Mouse (Mus musculus): ENCODE measurements around the gene Rtf1. TPM values are rescaled to one million over a fixed set of nuclear protein-coding genes. Genes with fewer than 3 reads are reported as not detected.

Gene Rtf1
- polyA plus RNA-seq (2015; fragmentation: Illumina TruSeq; extraction: RNeasy Lipid Tissue Mini Kit (QIAGEN cat#74804); ENCODE audit: low read depth, low replicate concordance): 40.0 TPM

DNA sequence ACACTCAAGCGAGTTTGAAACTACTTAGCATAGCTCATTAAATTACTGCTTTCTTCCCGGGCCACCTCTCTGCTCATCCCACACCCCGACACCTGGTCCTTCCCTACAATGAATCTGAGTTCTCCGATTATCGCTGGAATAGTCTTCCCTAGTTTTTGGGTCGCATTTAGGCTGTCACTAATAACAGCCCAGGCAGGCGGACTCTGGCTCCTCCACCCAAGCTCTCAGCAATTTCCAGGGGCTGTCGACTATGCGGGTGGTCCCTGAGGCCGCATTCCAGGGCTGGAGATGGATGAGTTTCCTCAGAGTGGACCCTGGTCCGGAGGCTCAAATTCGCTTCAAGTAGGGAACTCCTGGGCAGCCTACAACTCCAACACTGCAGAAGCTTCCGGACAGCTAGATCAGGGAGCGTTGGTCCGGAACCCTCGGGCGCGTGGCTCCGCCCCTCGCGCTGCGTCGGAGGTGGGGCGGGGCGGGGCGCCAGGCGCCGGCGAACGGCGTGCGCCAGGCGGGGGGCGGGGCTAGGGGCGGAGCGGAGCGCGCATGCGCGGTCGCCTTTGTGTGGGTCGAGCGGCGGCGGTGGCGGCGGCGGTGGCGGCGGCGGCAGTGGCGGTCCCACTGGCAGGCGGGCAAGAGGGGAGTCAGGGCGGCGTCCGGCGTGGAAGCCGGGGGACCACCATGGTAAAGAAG, at the start of gene Rtf1:
Gene Rtf1 (plus strand): TSS at position 544 of the 690 bp plus-strand sequence.

DNA sequence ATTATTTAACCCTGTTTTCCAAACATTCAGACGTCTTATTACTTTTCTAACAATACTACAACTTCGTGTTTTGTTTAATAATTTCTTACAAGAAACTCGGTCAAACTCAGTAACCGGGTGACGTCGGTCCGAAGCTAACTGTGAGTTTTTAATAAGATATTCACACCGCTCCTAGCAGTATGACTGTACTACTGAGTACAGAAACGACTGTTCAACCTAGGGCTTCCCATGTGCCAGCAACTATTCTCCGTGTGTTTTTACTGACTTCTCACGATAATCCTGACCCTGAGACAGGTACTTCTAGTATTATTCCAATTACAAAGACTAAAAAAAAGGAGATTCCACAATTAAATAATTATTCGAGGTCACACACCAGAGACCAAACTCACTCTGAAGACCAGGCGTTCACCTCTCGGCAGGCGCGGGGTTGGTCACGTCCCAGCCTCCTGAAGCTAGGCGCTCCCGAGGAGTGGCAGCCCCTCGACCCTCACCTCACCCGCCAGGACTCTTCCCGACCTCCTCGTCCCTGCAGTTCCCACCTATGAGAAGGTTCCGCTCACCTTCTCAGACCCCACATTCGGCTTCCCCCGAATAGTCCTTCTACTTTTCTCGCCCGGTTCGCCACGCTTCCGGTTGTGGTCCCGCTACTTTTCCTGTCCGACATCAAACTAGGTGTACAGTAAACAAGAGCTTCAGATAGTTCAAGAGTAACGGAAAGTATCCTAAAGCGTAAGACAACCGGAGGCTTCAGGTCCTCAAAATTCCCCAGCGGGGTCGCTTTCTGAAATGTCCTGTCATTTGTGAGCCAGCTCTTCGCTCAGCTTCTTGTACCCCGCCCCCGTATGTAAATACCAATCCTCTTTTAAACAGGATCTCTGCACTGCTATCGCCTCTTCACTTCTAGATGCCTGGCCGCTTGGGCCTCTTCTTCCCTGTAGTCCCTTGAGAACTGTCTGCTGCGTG, 12.4 kb upstream of the Rtf1 start, which contains the start of gene Ndufaf1:
Gene Ndufaf1 (minus strand): TSS at position 608 of the 963 bp plus-strand sequence.

DNA sequence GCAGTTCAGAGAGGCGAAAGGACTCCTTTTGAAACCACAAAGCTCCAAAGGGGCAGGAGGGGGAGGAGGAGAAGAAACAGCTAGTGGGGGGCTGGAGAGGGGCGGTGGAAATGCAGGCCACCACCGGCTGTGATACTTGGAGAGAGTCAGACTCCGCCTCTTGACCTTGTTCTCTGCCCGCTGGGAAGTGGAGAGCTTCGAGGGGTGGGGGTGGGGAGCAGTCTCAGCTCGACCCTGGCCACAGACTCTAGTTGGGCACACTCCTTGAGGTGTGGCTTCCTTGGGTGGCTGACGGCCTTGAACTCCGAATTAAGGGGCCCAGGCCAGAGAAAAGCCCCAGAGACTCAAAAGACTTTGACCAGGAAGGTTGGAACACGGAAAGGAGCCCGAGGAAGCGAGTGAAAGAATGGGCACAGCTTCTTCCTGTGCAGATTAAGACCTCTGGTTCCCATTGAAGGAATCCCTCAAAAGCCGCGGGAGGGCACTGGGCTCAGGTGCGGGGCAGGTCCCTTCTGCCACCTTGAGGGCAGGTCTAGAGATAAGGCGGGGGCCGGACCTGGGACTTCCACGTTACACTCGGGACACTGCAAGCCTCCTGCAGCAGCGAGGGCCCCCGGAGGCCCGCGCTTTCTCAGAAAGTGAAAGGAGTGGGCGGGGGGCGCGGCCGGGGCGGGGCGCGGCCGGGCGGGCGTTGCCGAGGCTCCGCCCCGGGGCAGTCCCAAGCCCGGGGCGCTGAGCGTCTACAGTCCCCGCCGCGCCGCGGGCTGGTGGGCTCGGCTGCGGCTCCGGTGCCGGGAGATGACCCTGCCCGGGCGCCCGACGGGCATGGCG, 66.9 kb downstream of the Rtf1 start, which contains the start of gene Itpka:
Gene Itpka (plus strand): TSS at position 757 of the 831 bp plus-strand sequence.

DNA sequence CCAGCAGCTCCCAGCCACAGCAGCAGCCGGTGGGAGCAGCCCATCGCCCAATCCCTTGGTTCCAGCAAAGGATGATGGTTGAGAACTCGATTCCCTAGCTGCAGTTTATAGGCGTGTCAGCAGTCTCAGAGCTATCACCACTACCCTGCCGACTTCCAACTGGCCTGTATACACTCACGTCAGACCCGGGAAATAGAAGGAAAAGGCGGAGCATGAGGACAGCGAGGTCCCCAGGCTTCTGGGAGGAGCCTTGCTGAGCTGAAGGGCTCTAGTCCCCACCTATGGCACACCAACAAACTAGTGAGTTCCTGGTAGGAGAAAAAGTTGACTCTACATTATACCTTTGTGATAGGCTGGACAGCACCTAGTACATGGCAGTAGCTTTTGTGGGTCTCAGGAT, 85.4 kb downstream of the Rtf1 start, which contains the start of gene Ltk:
Gene Ltk (minus strand): TSS at position 181 of the 400 bp plus-strand sequence.

Other genes with a start within 250 kb of the Rtf1 start
- gene Ino80, start 197.4 kb upstream of the Rtf1 start, polyA plus RNA-seq (2015; fragmentation: Illumina TruSeq; extraction: RNeasy Lipid Tissue Mini Kit (QIAGEN cat#74804); ENCODE audit: low read depth, low replicate concordance): 11.8 TPM
- 0.80 TPM for gene Exd1, start 127.4 kb upstream of the Rtf1 start, polyA plus RNA-seq (2015; fragmentation: Illumina TruSeq; extraction: RNeasy Lipid Tissue Mini Kit (QIAGEN cat#74804); ENCODE audit: low read depth, low replicate concordance)
- gene Chp1, start 127.4 kb upstream of the Rtf1 start, polyA plus RNA-seq (2015; fragmentation: Illumina TruSeq; extraction: RNeasy Lipid Tissue Mini Kit (QIAGEN cat#74804); ENCODE audit: low read depth, low replicate concordance): 149 TPM
- 0.73 TPM for gene Nusap1, start 56.8 kb upstream of the Rtf1 start, polyA plus RNA-seq (2015; fragmentation: Illumina TruSeq; extraction: RNeasy Lipid Tissue Mini Kit (QIAGEN cat#74804); ENCODE audit: low read depth, low replicate concordance)
- 1.6 TPM for gene Oip5, start 56.6 kb upstream of the Rtf1 start, polyA plus RNA-seq (2015; fragmentation: Illumina TruSeq; extraction: RNeasy Lipid Tissue Mini Kit (QIAGEN cat#74804); ENCODE audit: low read depth, low replicate concordance)
- 45.7 TPM for gene Ndufaf1, start 12.2 kb upstream of the Rtf1 start, polyA plus RNA-seq (2015; fragmentation: Illumina TruSeq; extraction: RNeasy Lipid Tissue Mini Kit (QIAGEN cat#74804); ENCODE audit: low read depth, low replicate concordance)
- 172 TPM for gene Itpka, start 67.3 kb downstream of the Rtf1 start, polyA plus RNA-seq (2015; fragmentation: Illumina TruSeq; extraction: RNeasy Lipid Tissue Mini Kit (QIAGEN cat#74804); ENCODE audit: low read depth, low replicate concordance)
- 22.9 TPM for gene Ltk, start 85.4 kb downstream of the Rtf1 start, polyA plus RNA-seq (2015; fragmentation: Illumina TruSeq; extraction: RNeasy Lipid Tissue Mini Kit (QIAGEN cat#74804); ENCODE audit: low read depth, low replicate concordance)
- gene Rpap1, start 112.5 kb downstream of the Rtf1 start, polyA plus RNA-seq (2015; fragmentation: Illumina TruSeq; extraction: RNeasy Lipid Tissue Mini Kit (QIAGEN cat#74804); ENCODE audit: low read depth, low replicate concordance): 9.6 TPM
- 129 TPM for gene Tyro3, start 122.7 kb downstream of the Rtf1 start, polyA plus RNA-seq (2015; fragmentation: Illumina TruSeq; extraction: RNeasy Lipid Tissue Mini Kit (QIAGEN cat#74804); ENCODE audit: low read depth, low replicate concordance)
- 26.0 TPM for gene Mga, start 222.2 kb downstream of the Rtf1 start, polyA plus RNA-seq (2015; fragmentation: Illumina TruSeq; extraction: RNeasy Lipid Tissue Mini Kit (QIAGEN cat#74804); ENCODE audit: low read depth, low replicate concordance)